9 mouse cellular contexts compared by ENCODE assay signal in the genomic region with DNA sequence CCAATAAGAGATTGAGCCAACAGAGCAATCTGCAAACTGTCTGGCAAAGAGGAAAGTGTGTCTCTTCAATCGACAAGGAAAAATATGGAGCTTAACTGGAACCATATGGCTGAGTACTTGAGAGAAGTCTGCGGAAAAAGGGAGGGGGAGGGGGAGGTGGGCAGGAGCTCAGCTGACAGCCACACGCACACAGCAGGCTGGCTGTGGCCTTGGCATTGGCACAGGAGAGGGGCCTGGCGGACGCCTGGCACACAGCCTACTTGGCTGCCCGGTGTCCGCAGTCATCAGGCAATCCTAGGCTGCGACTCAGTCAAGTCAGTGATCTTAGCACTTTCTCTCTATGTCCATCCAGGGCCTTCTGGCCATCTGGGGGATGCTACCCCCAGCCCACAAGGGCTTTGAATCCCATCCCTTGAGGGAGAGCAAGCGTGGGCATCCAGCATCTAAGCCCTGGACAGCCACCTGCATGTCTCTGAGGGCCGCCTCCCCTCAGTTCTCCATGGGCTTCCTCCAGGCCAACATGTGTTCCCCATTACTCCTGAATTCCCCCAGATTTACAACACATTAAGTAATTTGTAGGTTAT.
DNase-seq lines count a peak whose midpoint lies in the region; ATAC-seq and TF ChIP-seq lines count a peak whose summit lies in the region.
"Had no signal": no experiment of that assay in that cellular context is flagged by ENCODE, and none has a peak within 500 bp of the region (broad histone marks: within the 10 kb centered on the region; RNA-seq: fewer than 3 reads in every experiment).

No protein-coding gene starts in this region.

- 18% methylated on average over 10 of the region's 10 CpGs for WGBS in hindbrain, postnatal 0 days
- WGBS in lung, postnatal 0 days = 27% methylated on average over 10 of the region's 10 CpGs

- no peak overlapping the region for H3K4me3 ChIP-seq in left cerebral cortex, adult 2 months
- no peak overlapping the region for H3K4me3 ChIP-seq in hindbrain, postnatal 0 days (ENCODE audit: low read length)
- H3K4me3 ChIP-seq in lung, postnatal 0 days (ENCODE audit: low read depth, low read length) = no peak overlapping the region
- H3K4me3 ChIP-seq: neural tube, embryonic 12.5 days had no signal

- peak; percentile 21 to 29 for DNase-seq in left cerebral cortex, postnatal 14 days (ENCODE audit: low spot score in 2 of 2)
- DNase-seq in left cerebral cortex, adult 2 months (ENCODE audit: extremely low spot score in 1 of 2, low spot score in 2 of 2) = no peak
- DNase-seq in cerebellum, adult 9-11 months = peak; percentile 85
- peak; percentile 77 for DNase-seq in gastrocnemius, adult 18-20 months (ENCODE audit: low spot score)
- peak; percentile 88 for DNase-seq in hindbrain, postnatal 0 days (ENCODE audit: low spot score)
- peak; percentile 59 for DNase-seq in lung, postnatal 0 days (ENCODE audit: low spot score)
- DNase-seq in spleen, postnatal 36 days (ENCODE audit: low spot score in 2 of 2) = no peak
- DNase-seq in thymus, postnatal 0 days (ENCODE audit: low spot score) = no peak

- no peaks in the 10 kb centered on the region; the same call in 1 of the 2 replicates for H3K4me1 ChIP-seq in hindbrain, postnatal 0 days (ENCODE audit: insufficient read depth, low read length)
- H3K4me1 ChIP-seq in lung, postnatal 0 days (ENCODE audit: insufficient read depth, low read depth, low read length) = peaks cover 4% of the 10 kb centered on the region; the same call in 1 of the 2 replicates

- no peak overlapping the region for H3K9ac ChIP-seq in hindbrain, postnatal 0 days (replicated peaks; ENCODE audit: low read length)
- H3K9ac ChIP-seq in lung, postnatal 0 days (replicated peaks; ENCODE audit: low read depth) = no peak overlapping the region
- H3K9ac ChIP-seq: neural tube, embryonic 12.5 days had no signal

- peak; percentile 41; the same call in 1 of the 2 replicates for ATAC-seq in hindbrain, postnatal 0 days
- peak; percentile 35 for ATAC-seq in lung, postnatal 0 days

- TF ChIP-seq EP300 in lung, postnatal 0 days (IDR thresholded peaks at IDR 0.05) = no peak

- intact Hi-C loops in left cerebral cortex, postnatal 14 days (cut with DNase I) = no loop called here
- intact Hi-C loops in left cerebral cortex, adult 2 months (cut with DNase I) = no loop called here

- peaks cover 34% of the 10 kb centered on the region for H3K27me3 ChIP-seq in hindbrain, postnatal 0 days (ENCODE audit: insufficient read depth, low read length)
- no peaks in the 10 kb centered on the region for H3K27me3 ChIP-seq in lung, postnatal 0 days (replicated peaks; ENCODE audit: insufficient read depth, low read length)

- no peaks in the 10 kb centered on the region for H3K36me3 ChIP-seq in hindbrain, postnatal 0 days (ENCODE audit: insufficient read depth, low read length)
- no peaks in the 10 kb centered on the region for H3K36me3 ChIP-seq in lung, postnatal 0 days (ENCODE audit: insufficient read depth, low read length)
- H3K36me3 ChIP-seq: neural tube, embryonic 12.5 days had no signal

- H3K4me2 ChIP-seq in hindbrain, postnatal 0 days (ENCODE audit: low read depth, low read length) = no peak overlapping the region
- H3K4me2 ChIP-seq in lung, postnatal 0 days (replicated peaks; ENCODE audit: low read depth, low read length) = no peak overlapping the region
- H3K4me2 ChIP-seq: neural tube, embryonic 12.5 days had no signal

- H3K9me3 ChIP-seq in hindbrain, postnatal 0 days (ENCODE audit: low read length) = no peaks in the 10 kb centered on the region
- no peaks in the 10 kb centered on the region for H3K9me3 ChIP-seq in lung, postnatal 0 days (ENCODE audit: low read length)
- H3K9me3 ChIP-seq: neural tube, embryonic 12.5 days had no signal

- no peak for TF ChIP-seq CTCF in left cerebral cortex, adult 2 months (IDR thresholded peaks at IDR 0.05)
- no peak for TF ChIP-seq CTCF in hindbrain, postnatal 0 days (IDR thresholded peaks at IDR 0.05; ENCODE audit: low read depth)
- no peak for TF ChIP-seq CTCF in lung, postnatal 0 days (IDR thresholded peaks at IDR 0.05)

- no peak overlapping the region for H3K27ac ChIP-seq in left cerebral cortex, adult 2 months
- H3K27ac ChIP-seq in hindbrain, postnatal 0 days = no peak overlapping the region
- no peak overlapping the region for H3K27ac ChIP-seq in lung, postnatal 0 days (ENCODE audit: low read length)
- H3K27ac ChIP-seq: neural tube, embryonic 12.5 days had no signal

Comparison
In these comparisons a context has a peak if more than half of its experiments do, and no peak if none do; other contexts are left out.
1. DNase-seq: peak in left cerebral cortex, postnatal 14 days (2 of 2), cerebellum, adult 9-11 months (single experiment), gastrocnemius, adult 18-20 months (single experiment), hindbrain, postnatal 0 days (single experiment) and lung, postnatal 0 days (single experiment); none in left cerebral cortex, adult 2 months (0 of 2), spleen, postnatal 36 days (0 of 2) and thymus, postnatal 0 days (single experiment).